Mouse (Mus musculus) inflammation-experienced regulatory T-cells, adult 6 months (primary cell): ENCODE data around the gene Erfe. TPM values are rescaled to one million over a fixed set of nuclear protein-coding genes. Genes with fewer than 3 reads are reported as not detected.

Source experiments
- ATAC-seq: one replicate; pipeline ENCODE4 v1.8.0; 2017
- polyA plus RNA-seq, 3 experiments: library from polyadenylated mRNA; unstranded; fragments of 100-300 nt; shearing (Covaris generic); gene quantifications; one replicate each; pipeline ENCODE4 v1.2.1; 2017

Gene Erfe
- not detected for polyA plus RNA-seq

DNA sequence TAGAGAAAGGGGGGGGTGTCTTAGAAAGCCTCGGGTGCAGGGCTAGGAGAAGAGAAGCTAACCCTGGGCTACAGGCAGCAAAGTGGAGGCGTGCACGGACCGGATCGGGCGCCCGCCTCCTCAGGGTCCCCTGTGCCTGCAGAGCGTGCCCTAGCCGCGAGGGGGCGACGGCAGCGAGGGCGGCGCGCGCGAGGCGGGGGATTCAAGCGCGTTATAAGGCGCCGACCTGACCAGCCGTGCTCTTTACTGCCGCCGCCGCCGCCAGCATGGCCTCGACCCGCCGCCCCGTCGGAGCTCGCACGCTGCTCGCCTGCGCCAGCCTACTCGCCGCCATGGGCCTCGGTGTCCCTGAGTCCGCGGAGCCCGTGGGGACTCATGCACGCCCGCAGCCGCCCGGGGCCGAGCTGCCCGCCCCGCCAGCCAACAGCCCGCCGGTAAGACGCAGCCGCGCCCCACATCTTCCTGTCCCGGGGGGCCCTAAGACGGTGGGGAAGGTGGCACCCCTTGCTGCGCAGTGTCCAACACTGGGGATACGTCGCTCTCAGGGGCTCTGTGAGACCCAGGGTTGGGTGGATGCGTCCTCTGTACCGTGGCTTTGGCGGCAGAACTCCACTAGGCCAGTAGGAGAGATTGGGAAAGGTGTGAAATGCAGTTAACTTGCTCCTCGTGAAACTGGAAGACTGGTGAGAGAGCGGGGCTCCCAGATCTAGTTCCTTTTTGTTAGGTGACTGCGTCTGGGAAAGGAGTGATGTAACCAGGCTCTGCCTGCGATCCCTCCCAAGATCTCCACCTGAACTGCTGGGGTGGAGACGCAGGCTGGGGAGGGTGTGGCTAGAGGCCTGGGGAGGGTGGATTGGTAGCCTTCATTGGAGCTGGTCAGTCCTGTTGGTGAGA, at the start of gene Erfe:
Gene Erfe (plus strand): TSS at position 216 of the 894 bp plus-strand sequence.
- ATAC-seq = peak; percentile 80

DNA sequence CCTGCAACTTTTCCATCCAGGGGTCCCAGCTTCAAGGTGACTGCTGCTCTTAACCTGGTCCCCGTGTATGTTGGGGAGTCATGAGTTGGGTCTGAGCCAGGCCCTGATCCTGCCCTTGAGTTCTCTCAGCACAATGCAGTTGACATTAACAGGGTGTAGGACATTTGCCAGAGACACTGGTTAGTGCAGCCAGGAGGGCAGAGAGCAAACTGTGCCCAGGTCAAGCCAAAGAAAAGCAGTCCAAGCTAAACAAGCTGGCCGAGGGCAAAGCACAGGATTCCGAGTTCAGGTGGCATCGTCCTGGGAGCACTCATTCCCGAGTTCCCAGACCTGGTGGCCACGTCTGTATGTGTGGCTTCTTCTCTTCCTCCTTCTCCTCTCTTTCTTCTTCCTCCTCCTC, 48.6 kb upstream of the Erfe start:
- ATAC-seq = no peak

DNA sequence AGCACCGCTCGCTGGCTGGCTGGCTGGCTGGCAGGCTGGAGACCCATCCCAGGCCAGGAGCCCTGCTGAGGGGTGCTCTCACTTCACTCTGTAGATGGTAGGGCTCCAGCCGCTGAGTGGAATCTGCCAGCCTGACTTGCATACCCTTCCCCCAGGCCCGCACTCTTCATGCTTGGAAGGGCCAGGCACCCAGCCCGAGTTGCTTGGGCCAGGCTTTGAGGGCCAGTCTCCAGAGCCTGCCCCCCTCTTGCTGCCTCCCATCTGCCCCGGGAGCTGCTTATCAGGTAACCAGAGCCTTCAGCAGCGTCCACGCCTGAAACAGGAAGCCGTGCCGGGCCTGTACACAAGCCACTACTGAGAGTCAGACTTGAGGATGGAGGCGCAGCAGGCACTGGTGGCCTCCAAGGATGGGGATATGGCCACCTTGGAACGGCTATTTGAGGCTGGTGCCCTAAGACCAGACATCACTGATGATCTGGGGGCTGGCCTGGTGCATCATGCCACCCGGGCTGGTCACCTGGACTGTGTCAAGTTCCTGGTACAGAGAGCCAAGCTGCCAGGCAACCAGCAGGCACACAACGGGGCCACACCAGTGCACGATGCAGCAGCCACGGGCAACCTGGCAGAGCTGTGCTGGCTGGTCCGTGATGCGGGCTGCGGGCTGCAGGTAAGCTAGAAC, 44.3 kb upstream of the Erfe start, which contains the start of gene Espnl:
Gene Espnl (plus strand): TSS at position 316 of the 679 bp plus-strand sequence.
- no peak for ATAC-seq

DNA sequence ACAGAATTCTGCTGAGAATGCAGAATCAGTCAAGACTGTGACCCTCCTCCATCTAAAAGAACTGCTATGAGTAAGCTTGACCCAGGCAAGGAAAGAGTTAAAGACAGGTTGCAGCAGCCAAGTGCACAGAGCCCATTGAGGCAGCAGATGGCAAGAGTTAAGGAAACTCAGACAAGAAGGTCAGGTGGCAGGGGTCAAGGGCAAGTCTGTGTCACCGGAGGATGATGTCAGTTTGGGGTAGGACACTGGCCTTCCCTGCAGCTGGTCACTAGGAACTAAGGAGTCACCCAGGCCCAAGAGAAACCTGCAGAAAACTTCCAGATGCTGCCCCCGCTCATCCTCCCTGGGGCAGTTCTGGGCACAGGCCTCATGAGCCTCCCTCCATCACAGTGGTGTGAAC, 41.6 kb upstream of the Erfe start:
- ATAC-seq = no peak

DNA sequence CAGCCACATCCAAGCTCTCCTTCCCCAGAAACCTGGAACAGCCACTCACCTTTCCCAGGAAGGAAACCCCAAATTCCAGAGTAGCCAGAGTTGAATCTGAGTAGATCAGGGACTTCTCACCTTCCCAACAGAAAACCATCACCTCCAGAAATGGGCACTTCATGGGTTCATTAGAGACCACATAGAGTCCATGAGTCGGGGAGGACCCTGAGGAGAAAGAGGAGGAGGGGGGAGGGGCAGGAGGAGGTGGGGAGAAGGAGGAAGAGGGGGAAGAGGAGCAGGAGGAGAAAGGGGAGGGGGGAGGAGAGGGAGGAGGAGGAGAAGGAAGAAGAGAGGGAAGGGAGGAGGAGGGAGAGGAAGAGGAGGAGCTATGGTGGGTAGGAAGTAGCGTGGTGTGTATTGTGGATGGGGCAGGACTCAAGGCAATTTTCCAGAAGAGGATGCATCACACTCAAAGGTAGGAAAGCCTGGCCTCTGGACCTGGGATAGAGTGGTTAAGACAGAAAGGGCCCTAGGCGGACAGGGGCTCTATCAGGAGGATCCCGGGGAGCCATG, 40.7 kb upstream of the Erfe start:
- ATAC-seq = no peak

DNA sequence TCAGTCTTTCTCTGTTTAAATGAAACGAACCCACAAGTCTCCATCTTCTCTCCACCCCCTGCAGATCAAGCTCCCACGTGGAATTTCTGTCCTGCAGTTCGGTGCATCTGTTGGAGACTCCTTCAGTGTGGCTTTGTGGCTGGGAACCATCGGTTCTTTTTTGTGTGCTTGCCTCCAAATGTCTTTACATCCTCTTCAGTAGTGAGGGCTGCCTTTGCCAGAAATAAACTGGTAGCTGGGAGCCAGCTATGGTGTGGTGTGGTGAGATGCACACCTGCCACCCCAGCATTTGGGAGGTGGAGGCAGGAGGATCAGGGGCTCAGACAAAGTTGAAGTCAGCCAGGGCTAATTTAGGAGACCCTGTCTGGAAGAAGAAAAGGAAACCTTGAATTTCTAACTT, 34.1 kb upstream of the Erfe start:
- ATAC-seq = no peak

DNA sequence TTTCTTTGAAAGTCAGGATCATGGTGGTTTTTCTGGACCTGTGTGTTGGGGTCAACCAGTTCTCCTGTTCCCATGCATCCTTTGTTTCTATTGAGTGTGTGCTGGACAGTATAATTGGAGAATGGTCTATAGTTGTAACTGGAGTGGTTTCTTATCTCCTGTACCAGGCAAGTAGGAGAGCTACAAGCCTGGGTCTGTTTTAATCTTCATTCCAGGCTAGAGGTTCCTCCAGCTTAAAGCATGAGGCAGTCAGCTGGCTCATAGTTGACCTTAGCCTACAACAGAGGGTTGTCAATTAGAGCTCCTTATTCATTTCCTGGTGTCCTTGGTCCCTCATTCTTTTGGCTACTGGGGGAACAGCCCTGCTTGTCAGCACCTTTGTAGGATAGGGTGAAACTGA, 32.6 kb upstream of the Erfe start:
- ATAC-seq = no peak

DNA sequence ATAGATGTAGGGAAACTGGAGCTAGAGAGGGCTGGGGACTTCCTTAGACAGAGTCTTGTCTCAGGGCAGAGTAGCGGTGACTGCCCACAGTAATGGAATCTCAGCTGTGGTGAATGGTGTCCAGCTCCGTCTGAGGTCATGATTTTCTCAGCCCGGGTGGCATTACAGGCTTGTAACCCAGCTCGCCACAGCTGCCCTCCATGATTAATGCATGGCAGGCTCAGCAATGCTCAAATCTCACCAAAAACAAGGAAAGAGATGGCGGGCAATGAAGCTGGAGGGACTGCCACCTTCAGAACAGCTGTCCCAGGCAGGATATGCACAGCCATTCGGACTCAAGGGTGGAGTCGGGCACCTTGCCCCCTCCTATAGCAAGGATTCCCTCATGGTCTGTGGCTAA, 28.9 kb upstream of the Erfe start:
- no peak for ATAC-seq

DNA sequence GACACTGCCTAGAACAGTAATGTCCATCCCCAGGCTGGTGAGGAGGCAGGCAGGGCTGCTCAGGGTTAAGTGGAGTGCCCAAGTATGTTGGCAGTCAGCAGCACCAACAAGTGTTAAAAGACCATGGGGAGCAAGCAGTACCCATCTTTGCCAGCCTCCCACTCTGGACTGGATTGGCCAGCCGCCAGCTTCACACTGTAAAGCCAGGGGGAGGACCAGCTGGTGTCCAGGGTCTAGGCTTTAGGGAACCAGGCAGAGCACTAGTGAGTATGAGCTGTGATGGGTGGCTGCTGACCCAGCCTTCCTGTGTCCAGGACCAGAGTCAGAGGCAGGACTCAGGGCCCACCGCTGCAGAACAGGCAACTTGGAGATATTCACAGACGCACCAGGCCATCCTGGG, 22.2 kb upstream of the Erfe start:
- no peak for ATAC-seq

DNA sequence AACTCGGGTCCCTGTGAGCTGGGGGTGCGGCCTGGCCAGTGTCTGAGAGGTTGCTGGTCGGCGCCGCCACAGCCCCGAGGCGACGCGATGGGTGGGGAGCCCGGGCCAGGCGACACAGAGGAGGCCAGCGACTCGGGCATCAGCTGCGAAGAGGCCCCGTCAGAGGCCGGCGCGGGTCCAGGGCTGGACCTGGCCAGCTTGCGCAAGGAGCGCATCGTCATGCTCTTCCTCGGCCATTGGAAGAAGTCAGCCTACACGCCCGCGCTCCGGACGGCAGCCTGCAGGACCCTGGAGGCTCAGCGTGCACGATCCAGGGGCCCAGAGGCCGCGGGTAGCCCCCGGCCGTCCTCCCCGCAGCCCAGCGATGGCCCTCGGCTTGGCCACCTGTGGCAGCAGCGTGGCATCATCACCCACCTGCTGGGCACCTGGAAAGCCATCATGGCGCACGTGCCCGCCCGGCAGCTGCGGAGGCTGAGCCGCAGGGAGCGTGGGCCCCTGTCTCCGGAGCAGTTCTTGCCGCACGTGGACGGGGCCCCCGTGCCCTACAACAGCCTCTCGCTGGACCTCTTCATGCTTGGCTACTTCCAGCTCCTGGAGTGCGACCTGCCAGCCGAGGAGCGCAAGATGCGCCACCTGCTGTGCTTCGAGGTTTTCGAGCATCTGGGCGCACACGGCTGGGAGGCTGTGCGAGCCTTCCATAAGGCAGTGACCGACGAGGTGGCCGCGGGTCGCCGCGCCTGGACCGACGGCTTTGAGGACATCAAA, 21.1 kb upstream of the Erfe start:
- no peak for ATAC-seq

DNA sequence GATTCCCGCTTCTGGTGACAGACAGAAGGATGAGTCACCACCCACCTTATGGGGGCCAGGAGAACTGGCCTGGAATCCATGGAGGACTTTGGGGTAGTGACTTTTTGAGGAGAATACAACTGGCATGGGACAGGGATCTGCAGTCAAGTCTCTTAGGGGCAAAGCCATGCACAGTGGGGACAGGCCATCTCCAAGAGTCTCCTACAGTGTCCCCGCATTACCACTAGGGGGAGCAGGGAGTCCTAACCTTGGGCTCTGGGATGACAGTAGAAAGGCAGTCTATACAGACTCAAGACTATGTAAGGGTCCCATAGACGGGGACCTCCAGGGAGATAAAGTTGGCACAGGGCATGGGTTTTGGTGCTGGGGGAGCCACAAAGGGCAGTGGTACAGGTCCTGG, 19.3 kb upstream of the Erfe start:
- peak; percentile 63 for ATAC-seq

DNA sequence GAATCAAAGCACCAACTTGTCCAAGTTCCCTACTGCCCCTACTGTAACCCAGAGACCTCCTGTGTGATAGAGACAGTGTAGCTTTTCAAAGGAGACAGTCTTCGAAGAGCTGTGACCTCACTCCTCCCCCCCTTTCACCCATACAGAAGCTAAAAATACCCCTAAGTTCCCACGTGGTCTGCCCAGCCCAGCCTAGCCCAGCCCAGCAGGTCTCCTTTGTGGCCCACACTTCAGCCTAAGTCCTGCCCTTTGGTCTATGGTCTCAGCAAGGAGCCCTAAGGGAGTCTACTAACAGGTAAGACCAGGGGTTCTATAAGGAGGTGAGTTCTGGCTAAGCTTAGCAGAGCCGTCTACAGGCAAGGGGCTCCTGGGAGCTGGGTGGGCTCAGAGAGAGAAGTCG, 15.4 kb upstream of the Erfe start, which contains the start of gene Klhl30:
Gene Klhl30 (plus strand): TSS at position 176 of the 400 bp plus-strand sequence.
- ATAC-seq = no peak

DNA sequence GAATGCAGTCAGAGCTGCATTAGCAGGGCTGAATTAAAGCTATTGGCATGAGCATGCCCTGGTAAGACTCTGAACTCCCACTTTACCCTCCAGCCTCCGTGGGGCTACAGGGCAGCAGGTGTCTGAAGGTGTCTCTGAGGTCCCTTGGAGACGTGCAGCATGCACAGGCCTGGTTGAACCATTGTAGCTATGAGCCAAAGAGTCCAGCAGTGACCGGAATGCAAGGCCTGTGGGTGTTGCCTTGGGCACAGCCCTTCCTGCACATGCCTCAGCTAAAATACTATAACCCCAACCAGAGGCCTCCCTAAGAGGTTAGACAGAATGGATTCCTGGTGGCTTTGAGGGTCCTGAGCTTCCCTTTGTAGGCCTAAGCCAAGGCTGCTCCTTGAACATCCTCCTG, 15.0 kb upstream of the Erfe start:
- no peak for ATAC-seq

DNA sequence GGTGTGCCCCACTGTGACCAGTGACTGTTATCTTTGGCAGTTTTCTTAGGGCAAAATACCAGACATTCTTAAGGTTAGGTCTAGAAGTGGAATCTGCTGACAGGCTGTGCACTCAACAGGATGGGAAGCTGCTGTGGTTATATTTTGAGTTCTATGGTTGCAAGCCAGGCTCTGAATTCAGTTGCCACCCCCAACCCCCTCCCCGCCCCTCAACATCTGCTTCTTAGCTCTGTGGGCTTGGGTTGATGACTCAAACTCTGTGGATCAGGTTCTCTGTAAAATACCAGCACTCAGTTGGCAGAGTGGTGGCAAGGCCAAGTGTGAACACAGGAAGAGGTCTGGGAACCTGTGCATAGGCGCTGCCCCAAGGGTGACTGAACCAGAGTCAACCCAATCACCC, 14.0 kb upstream of the Erfe start:
- no peak for ATAC-seq

DNA sequence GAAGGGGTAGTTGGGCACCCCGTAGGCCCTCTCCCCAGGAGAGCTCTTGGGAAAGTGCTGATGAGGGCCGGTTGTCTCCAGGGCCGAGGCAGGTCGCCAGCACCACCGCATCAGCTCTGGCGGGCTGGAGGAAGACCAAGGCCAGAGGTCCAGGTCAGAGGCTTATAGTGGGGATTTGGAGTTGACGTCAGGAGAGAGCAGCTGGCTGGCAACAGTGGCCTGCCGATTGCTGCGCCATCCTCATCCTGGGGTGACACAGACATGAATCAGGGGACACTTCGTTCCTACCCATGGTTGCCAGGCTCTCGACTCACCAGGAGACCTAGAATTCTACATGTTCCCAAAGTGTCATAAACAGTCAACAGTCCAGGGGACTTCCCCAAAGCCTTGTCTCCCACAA, 10.1 kb upstream of the Erfe start:
- no peak for ATAC-seq

DNA sequence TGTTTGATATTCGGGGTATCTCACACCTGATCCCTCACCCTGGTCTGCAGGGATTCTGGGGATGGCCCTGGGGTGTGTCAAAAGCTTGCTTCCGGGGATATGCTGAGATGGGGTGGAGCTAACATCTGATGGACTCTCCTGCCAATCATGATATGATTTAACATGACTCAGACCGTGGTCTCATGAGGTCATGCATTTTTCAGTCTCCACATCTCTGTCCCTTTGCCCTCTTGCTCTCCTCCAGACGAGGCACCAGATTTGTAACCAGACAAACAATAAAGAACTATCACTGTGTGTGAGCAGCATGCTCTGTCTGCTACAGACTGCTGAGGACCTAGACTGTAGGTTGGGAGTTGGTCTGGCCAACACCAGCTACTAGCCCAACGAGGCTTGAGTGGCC, 4.1 kb upstream of the Erfe start:
- ATAC-seq = no peak

DNA sequence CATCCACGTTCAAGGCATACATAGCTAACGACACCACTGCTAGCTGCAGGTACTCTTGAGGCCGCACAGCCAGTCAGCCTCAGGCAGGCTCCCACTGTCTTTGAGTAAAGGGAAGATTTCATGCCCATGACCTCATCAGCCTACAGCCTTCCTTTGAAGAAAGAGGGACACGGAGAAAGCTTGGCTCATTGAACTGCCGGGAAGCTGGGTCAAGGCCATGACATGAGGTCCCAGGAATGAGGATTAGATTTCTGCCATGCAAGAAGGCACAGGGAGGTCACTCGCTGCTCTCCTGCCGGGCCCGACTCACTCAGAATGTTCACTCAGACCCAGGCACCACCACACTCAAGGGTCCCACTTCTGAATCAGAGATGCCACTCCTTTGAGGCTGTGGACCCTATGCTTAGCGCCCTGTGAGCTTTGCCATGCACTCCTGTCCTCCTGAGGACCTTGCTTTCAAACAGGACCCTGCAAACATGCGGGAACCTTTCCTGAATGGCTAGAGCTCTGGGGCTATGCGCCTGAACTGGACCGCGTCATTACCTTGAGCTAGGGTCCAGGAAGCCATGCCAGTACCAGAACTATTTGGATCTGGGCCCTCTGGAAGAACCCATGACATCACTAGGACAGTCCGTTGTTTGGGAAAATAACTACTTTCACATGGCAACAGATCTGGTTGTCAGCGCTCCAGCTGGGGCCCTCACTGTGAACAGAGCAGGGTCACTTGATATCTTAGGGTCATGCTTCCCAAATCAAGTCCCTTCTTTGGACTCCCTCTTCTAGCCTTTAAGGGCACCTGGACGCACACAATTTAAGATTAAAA, 1.2 kb upstream of the Erfe start:
- no peak for ATAC-seq

DNA sequence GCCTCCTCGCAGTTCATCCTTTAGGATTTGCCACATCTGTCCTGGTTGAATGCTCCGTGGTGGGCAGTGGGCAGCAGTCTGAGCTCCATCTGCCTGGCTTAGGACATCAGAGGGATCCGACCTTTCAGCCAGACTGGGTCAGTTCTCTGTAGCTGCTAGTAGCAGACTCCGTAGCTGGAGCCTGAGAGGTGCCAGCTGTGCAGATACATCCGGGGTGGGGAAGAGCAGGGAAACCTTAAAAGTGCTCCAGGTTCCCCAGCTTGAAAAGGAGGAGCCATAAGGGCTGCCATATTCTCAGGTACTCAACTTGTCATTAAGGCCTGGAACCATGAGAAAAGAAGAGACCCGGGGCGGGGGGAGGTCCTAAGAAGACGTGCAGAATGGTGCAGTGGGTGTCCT, 415 bp upstream of the Erfe start:
- ATAC-seq = peak; percentile 7

DNA sequence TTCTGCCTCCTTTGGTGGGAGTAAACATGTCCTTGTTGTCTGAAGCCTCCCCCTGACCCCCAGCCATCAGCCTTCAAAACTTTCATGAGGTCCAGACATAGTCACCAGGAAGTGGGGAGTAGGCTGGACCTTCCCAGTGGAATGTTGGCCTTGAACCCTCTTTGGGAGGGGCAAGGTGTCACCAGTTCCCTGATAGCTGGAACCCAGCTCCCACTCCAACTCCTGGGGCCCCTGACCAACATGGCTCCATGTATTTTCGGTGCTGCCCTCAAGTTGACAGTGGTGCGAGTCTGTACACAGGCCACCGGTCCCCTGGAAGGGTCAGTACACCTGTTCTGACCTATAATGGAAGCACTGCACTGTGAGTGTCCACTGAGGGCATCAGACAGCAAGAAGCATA, 1.1 kb downstream of the Erfe start:
- ATAC-seq = no peak

DNA sequence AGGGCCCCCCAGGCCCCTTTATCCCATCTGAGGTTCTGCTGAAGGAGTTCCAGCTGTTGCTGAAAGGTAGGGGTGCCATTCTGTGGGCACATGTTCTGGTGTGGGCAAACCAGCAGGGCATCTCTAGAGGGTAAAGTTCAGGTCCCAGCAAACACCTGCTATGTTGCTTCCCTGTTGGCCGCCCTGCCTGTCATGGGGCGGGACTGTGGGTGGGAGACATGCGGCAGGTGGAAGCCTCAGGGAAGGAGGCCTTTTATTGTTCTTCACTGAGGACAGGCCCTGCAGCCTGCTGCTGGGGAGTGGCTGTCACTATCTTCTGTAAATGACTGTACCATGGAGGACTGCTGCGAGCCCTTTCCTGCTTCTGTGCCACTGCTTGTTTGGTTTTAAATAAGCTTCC, 3.2 kb downstream of the Erfe start:
- no peak for ATAC-seq

DNA sequence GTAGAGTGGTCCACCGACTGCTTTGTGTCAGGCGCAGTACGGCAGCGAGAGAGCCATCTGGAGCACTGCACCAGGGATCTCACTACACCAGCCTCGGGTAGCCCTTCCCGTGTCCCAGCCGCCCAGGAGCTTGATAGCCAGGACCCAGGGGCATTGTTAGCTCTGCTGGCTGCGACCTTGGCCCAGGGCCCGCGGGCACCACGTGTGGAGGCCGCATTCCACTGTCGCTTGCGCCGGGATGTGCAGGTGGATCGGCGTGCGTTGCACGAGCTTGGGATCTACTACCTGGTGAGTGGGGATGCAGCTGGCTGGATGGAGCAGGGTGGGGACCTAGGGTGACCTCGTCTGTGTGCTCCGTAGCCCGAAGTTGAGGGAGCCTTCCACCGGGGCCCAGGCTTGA, 3.8 kb downstream of the Erfe start:
- no peak for ATAC-seq

DNA sequence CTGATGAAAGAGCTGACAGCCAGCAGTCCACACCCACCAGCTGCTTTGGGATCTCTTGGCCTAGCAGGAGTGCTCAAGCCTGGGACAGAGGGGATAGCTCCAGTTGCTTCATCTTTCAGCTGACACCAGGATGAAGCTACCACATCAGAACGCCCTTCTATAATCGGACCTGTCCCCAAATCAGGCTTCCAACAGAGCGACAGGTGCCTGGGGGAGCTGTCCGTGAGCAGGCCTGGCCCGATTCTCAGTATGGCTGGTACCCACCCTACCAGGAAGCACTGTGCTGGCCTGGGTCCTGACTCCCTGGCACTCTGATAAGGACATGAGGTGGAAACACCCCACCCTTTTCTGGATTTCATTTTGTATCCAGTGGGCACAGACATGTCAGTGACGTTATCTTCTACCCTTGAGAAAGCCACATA, 7.2 kb downstream of the Erfe start:
- no peak for ATAC-seq
